In genomic region chr14:30459891-30460523, GRCm38 (mm10) we compare ENCODE assay signal across 7 mouse cellular contexts. TPM values are rescaled to one million over a fixed set of nuclear protein-coding genes. Genes with fewer than 3 reads are reported as not detected.
DNase-seq lines count a peak whose midpoint lies in the region; ATAC-seq and TF ChIP-seq lines count a peak whose summit lies in the region.

No protein-coding gene starts in this region.

- intact Hi-C loops in left cerebral cortex, adult 2 months (cut with DNase I): loop anchor here (1.0 to 5.0 kb wide), 3 partner anchors 93 to 323 kb away; no protein-coding TSS in a partner anchor

- H3K4me2 ChIP-seq in hindbrain, postnatal 0 days (ENCODE audit: low read depth, low read length): peak overlapping the region; percentile 27

- TF ChIP-seq CTCF in hindbrain, postnatal 0 days (IDR thresholded peaks at IDR 0.05; ENCODE audit: low read depth): peak; percentile 92
- TF ChIP-seq CTCF in left cerebral cortex, adult 2 months (IDR thresholded peaks at IDR 0.05): peak; percentile 95

- peak; percentile 83 for ATAC-seq in hindbrain, postnatal 0 days
- peak; percentile 86 for ATAC-seq in megakaryocyte progenitor cell, adult 5-6 weeks (replicated peaks; ENCODE audit: poor library complexity)

- H3K9me3 ChIP-seq in hindbrain, postnatal 0 days (ENCODE audit: low read length): no peaks in the 10 kb centered on the region

- no peak overlapping the region for H3K27ac ChIP-seq in hindbrain, postnatal 0 days
- no peak overlapping the region for H3K27ac ChIP-seq in left cerebral cortex, adult 2 months

- DNase-seq in ZHBTc4 (ENCODE audit: low read depth, low spot score): peak; percentile 81
- peak; percentile 92 to 93 for DNase-seq in cerebellum, postnatal 10 days
- DNase-seq in frontal cortex, postnatal 25 days (ENCODE audit: low spot score in 2 of 2): peak; percentile 65 to 74
- DNase-seq in hindbrain, postnatal 0 days (ENCODE audit: low spot score): peak; percentile 93
- peak; percentile 79 to 80 for DNase-seq in left cerebral cortex, adult 2 months (ENCODE audit: extremely low spot score in 1 of 2, low spot score in 2 of 2)
- peak; percentile 56 to 63 for DNase-seq in right cerebral cortex, postnatal 36 days (ENCODE audit: low spot score in 2 of 2)

- no peaks in the 10 kb centered on the region for H3K27me3 ChIP-seq in hindbrain, postnatal 0 days (ENCODE audit: insufficient read depth, low read length)

- H3K9ac ChIP-seq in hindbrain, postnatal 0 days (replicated peaks; ENCODE audit: low read length): no peak overlapping the region

- 5% methylated on average over 14 of the region's 14 CpGs for WGBS in hindbrain, postnatal 0 days

- H3K36me3 ChIP-seq in hindbrain, postnatal 0 days (ENCODE audit: insufficient read depth, low read length): no peaks in the 10 kb centered on the region

- H3K4me3 ChIP-seq in hindbrain, postnatal 0 days (ENCODE audit: low read length): no peak overlapping the region
- H3K4me3 ChIP-seq in left cerebral cortex, adult 2 months: no peak overlapping the region

- H3K4me1 ChIP-seq in hindbrain, postnatal 0 days (ENCODE audit: insufficient read depth, low read length): no peaks in the 10 kb centered on the region

RNA-seq across cellular contexts. Expression of gene Dcp1a, which starts 19.3 kb away (rescaled TPM):
- total RNA-seq in hindbrain, postnatal 0 days (2014; rRNA removed): 23.5 and 23.6 TPM in 2 replicates
- 9.9 and 10.9 TPM in 2 replicates for polyA plus RNA-seq in hindbrain, postnatal 0 days (2015; fragmentation: Nextera tagmentation; extraction: Ambion mirVana)
- 10 to 100 TPM; 21.4 to 24.3 TPM for total RNA-seq in left cerebral cortex, adult 2 months (2021)
- 27.1 and 31.2 TPM in 2 replicates for total RNA-seq in megakaryocyte progenitor cell, adult 5-6 weeks (2015)
- 24.7 and 24.9 TPM in 2 replicates for total RNA-seq in megakaryocyte progenitor cell, adult 5-6 weeks (2017)

RNA-seq across cellular contexts. Expression of gene Cacna1d, which starts 31.2 kb away (rescaled TPM):
- 22.0 and 27.6 TPM in 2 replicates for total RNA-seq in hindbrain, postnatal 0 days (2014; rRNA removed)
- polyA plus RNA-seq in hindbrain, postnatal 0 days (2015; fragmentation: Nextera tagmentation; extraction: Ambion mirVana): 6.1 and 6.9 TPM in 2 replicates
- total RNA-seq in left cerebral cortex, adult 2 months (2021): 10 to 100 TPM; 52.3 to 56.0 TPM
- 0.67 and 0.76 TPM in 2 replicates for total RNA-seq in megakaryocyte progenitor cell, adult 5-6 weeks (2015)
- total RNA-seq in megakaryocyte progenitor cell, adult 5-6 weeks (2017): 0.37 and 1.8 TPM in 2 replicates
